Mouse (Mus musculus) C2C12 (cell line): Measurements from ENCODE around the gene Rpl18a.

ENCODE experiments used
- CTCF ChIP-seq: IDR thresholded peaks from one replicate; pipeline ENCODE4 v1.5.1; 2011; ENCODE audit not compliant: control insufficient read depth, insufficient read depth, insufficient read length
- MAX ChIP-seq: IDR thresholded peaks from one replicate; pipeline ENCODE4 v1.6.1; 2011; ENCODE audit warnings: mild to moderate bottlenecking, control low read depth
- USF1 ChIP-seq: IDR thresholded peaks from one replicate; pipeline ENCODE4 v1.6.1; 2011; ENCODE audit warnings: low read depth, mild to moderate bottlenecking, control low read depth, moderate library complexity

DNA sequence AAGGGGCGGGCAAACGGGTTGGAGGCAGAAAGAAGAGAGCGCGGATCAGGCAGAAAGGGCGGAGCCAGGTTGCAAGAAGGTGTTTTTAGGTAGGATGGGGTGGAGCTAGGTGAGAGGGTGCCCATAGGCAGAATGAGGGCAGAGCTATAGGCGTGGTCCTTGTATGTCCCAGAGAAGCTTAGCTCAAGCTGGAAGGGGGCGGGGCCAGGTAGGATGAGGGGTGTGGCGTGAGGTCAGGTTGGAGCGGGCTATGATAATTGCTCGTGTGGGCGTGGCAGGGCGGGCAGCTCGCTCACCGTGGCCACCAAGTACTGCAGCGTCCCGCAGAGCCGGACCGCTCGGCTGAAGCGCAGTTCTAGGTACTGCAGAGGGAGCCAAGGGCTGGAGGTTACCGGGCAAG lies 5.9 kb downstream of the Rpl18a start:
- TF ChIP-seq CTCF (no peak), MAX (no peak), USF1 (no peak)
